Mouse (Mus musculus) kidney, postnatal 0 days (tissue): ENCODE measurements around the gene Clstn3. TPM values are rescaled to one million over a fixed set of nuclear protein-coding genes. Genes with fewer than 3 reads are reported as not detected.
A peak's percentile ranks its signal among the peaks of the same experiment; 100 is the strongest.
"Not testable (repeated sequence)": the region's sequence is repeated elsewhere in the genome, so short reads cannot be mapped to it uniquely, and the experiment has no call there.

Experiments used
- ATAC-seq: fragments of 200-750 bp; cut with Nextera tagmentation; replicated peaks from 2 replicates; pipeline ENCODE4 v1.8.0; 2017; ENCODE audit warnings: low read depth, moderate number of reproducible peaks, moderate TSS enrichment, moderate library complexity; ENCODE audit not compliant: low FRiP score
- DNase-seq: peaks from one replicate; pipeline ENCODE4 v3.0.0-alpha.2; 2016; ENCODE audit warnings: low spot score
- H3K27ac ChIP-seq: fragments of 300-500 bp; sonication (generic); 2 replicates; pipeline ENCODE4 v1.5.1; 2014; ENCODE audit warnings: mild to moderate bottlenecking
- H3K27me3 ChIP-seq: fragments of 300-500 bp; sonication (generic); 2 replicates; pipeline ENCODE4 v1.6.1; 2014; ENCODE audit warnings: low read length, mixed read lengths; ENCODE audit not compliant: insufficient read depth
- H3K36me3 ChIP-seq: fragments of 300-500 bp; sonication (generic); 2 replicates; pipeline ENCODE4 v1.6.1; 2014; ENCODE audit warnings: low read length, mixed read lengths; ENCODE audit not compliant: insufficient read depth
- H3K4me1 ChIP-seq: fragments of 300-500 bp; sonication (generic); replicated peaks from 2 replicates; pipeline ENCODE4 v1.6.1; 2014; ENCODE audit warnings: antibody characterized with exemption, low read length, mixed read lengths; ENCODE audit not compliant: insufficient read depth
- H3K4me2 ChIP-seq: fragments of 300-500 bp; sonication (generic); 2 replicates; pipeline ENCODE4 v1.6.1; 2014; ENCODE audit warnings: mild to moderate bottlenecking, low read length, moderate library complexity, mixed read lengths
- H3K4me3 ChIP-seq: fragments of 300-500 bp; sonication (generic); replicated peaks from 2 replicates; pipeline ENCODE4 v1.5.1; 2014; ENCODE audit warnings: low read depth, low read length
- H3K9ac ChIP-seq: fragments of 300-500 bp; sonication (generic); 2 replicates; pipeline ENCODE4 v1.6.1; 2014; ENCODE audit warnings: low read depth, low read length
- H3K9me3 ChIP-seq: fragments of 300-500 bp; sonication (generic); replicated peaks from 2 replicates; pipeline ENCODE4 v1.6.1; 2016; ENCODE audit warnings: low read length, inconsistent platforms, mixed read lengths
- CTCF ChIP-seq: IDR thresholded peaks from 2 replicates; pipeline ENCODE4 v1.5.1; 2016; ENCODE audit warnings: antibody characterized with exemption, low read depth, mild to moderate bottlenecking, moderate library complexity
- WGBS: fragments of 180-500 bp; shearing (Covaris S2); extraction: QIAGEN DNeasy Blood & Tissue Kit; methylation state at CpG from one replicate; pipeline ENCODE4 v1.1.7; 2014; 5-methylcytosine and 5-hydroxymethylcytosine counted together
- polyA plus RNA-seq: library from polyadenylated mRNA; unstranded; fragments of >200 nt; fragmentation: Nextera tagmentation; extraction: Ambion mirVana; gene quantifications from 2 replicates; pipeline ENCODE4 v1.2.1, GENCODE M21; 2015

Gene Clstn3
- polyA plus RNA-seq, 1 experiment from 2014 or later = 2.5 TPM

GRCm38 (mm10) chr6:124476796-124477195, 12.2 kb upstream of the Clstn3 start:
- DNase-seq (no peak), ATAC-seq (no peak)
- TF ChIP-seq CTCF = no peak
- H3K27me3 ChIP-seq = no peaks in the 10 kb centered on the region
- H3K4me2 ChIP-seq = no peak overlapping the region
- no peak overlapping the region for H3K9ac ChIP-seq
- H3K4me1 ChIP-seq = no peaks in the 10 kb centered on the region
- H3K9me3 ChIP-seq = no peaks in the 10 kb centered on the region
- H3K4me3 ChIP-seq = no peak overlapping the region
- 79% methylated on average over 11 of the region's 11 CpGs for WGBS
- no peaks in the 10 kb centered on the region for H3K36me3 ChIP-seq
- no peak overlapping the region for H3K27ac ChIP-seq

- H3K4me3 ChIP-seq = no peak overlapping the region
- no peaks in the 10 kb centered on the region for H3K9me3 ChIP-seq
- no peaks in the 10 kb centered on the region for H3K36me3 ChIP-seq
- DNase-seq (no peak), ATAC-seq (no peak)
- H3K9ac ChIP-seq = no peak overlapping the region
- H3K27me3 ChIP-seq = no peaks in the 10 kb centered on the region
- WGBS = 90% methylated on average over 7 of the region's 7 CpGs
- H3K4me2 ChIP-seq = no peak overlapping the region
- TF ChIP-seq CTCF = no peak
- H3K27ac ChIP-seq = no peak overlapping the region
- no peaks in the 10 kb centered on the region for H3K4me1 ChIP-seq
Observed at GRCm38 (mm10) chr6:124476216-124476615, 11.6 kb upstream of the Clstn3 start.

DNA sequence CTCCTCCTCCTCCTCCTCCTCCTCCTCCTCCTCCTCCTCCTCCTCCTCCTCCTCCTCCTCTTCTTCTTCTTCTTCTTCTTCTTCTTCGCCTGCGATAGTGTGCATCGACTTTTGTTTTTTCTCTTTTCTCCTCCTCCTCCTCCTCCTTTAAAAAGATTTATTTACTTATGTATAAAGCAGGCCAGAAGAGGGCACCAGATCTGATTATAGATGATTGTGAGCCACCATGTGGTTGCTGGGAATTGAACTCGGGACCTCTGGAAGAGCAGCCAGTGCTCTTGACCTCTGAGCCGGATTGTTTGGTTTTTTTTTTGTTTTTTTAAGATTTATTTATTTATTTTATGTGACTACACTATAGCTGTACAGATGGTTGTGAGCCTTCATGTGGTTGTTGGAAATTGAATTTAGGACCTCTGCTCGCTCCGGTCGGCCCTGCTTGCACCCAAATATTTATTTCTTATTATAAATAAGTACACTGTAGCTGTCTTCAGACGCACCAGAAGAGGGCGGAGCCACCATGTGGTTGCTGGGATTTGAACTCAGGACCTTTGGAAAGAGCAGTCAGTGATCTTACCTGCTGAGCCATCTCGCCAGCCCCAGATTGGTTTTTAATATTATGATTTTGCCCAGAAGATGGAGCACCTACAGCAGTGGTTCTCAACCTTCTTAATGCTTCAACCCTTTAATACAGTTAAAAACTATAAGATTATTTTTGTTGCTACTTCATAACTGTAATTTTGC, 10.9 kb upstream of the Clstn3 start:
- WGBS = 88% methylated on average over 9 of the region's 11 CpGs
- H3K9ac ChIP-seq, ATAC-seq: not testable (repeated sequence)

GRCm38 (mm10) chr6:124474621-124475020, 10.0 kb upstream of the Clstn3 start:
- H3K4me3 ChIP-seq = no peak overlapping the region
- no peaks in the 10 kb centered on the region for H3K27me3 ChIP-seq
- no peak overlapping the region for H3K9ac ChIP-seq
- no peaks in the 10 kb centered on the region for H3K9me3 ChIP-seq
- DNase-seq (no peak), ATAC-seq (no peak)
- no peak overlapping the region for H3K27ac ChIP-seq
- WGBS = 85% methylated on average over 11 of the region's 11 CpGs
- no peaks in the 10 kb centered on the region for H3K36me3 ChIP-seq
- TF ChIP-seq CTCF = no peak
- no peak overlapping the region for H3K4me2 ChIP-seq
- no peaks in the 10 kb centered on the region for H3K4me1 ChIP-seq

More for the DNA sequence above, 10.9 kb upstream of the Clstn3 start:
- not testable (repeated sequence) for H3K27ac ChIP-seq, H3K36me3 ChIP-seq, H3K27me3 ChIP-seq, DNase-seq, H3K4me2 ChIP-seq, H3K4me1 ChIP-seq, H3K9me3 ChIP-seq, H3K4me3 ChIP-seq

DNA sequence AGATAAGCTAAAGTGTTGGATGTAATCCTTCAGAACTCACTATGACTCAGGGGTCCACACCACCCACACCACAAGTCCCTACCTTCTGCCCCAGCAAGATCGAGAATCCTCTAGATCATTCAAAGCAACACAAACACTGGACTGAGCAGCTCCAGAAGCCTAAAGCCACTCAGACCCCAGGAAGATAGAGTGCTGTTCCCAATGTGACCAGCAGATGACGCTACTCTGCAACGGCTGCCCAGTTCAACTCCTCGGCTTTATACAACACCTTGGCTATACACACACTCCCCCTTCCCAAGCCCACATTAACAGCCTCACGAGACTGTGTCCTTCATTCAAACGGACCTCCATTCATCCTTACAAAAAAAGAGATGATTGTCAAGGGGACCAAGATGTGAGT, 8.2 kb upstream of the Clstn3 start:
- Histone ChIP-seq H3K27me3 (no peaks in the 10 kb centered on the region), H3K27ac (no peak overlapping the region), H3K4me2 (no peak overlapping the region), H3K36me3 (no peaks in the 10 kb centered on the region), H3K4me1 (no peaks in the 10 kb centered on the region), H3K4me3 (no peak overlapping the region), H3K9me3 (no peaks in the 10 kb centered on the region), H3K9ac (no peak overlapping the region)
- ATAC-seq (no peak), DNase-seq (no peak)
- 33% methylated on average over 6 of the region's 6 CpGs for WGBS
- TF ChIP-seq CTCF = peak; percentile 60; the same call in 1 of the 2 replicates

- not testable (repeated sequence) for ATAC-seq, H3K9ac ChIP-seq, H3K27me3 ChIP-seq, DNase-seq, H3K36me3 ChIP-seq, H3K9me3 ChIP-seq, H3K4me3 ChIP-seq, H3K4me1 ChIP-seq, H3K27ac ChIP-seq, H3K4me2 ChIP-seq
- WGBS = 72% methylated on average over 6 of the region's 6 CpGs
Observed at GRCm38 (mm10) chr6:124471783-124472638, 7.4 kb upstream of the Clstn3 start.
